Mouse (Mus musculus): ENCODE data around the gene Tmem114. TPM values are rescaled to one million over a fixed set of nuclear protein-coding genes. Genes with fewer than 3 reads are reported as not detected.

Tmem114 gene
- 0.09 TPM in 1 of 2 replicates, not detected in the other for polyA plus RNA-seq (2012; rRNA removed)

GRCm38 (mm10) chr16:8424971-8425330 is at the start of gene Tmem114:
Gene Tmem114 (minus strand): TSS chr16:8425136.
- H3K4me3 ChIP-seq (ENCODE audit: control insufficient read depth, insufficient read depth, low read length) = no peak within 1 kb of the TSS
- no peak for DNase-seq
- H3K27ac ChIP-seq (ENCODE audit: control insufficient read depth, insufficient read depth, low read length) = no peak within 1 kb of the TSS
- H3K27me3 ChIP-seq (ENCODE audit: control insufficient read depth, insufficient read depth, low read length) = peaks cover 2% of the 10 kb centered on the region; the same call in 1 of the 2 replicates
- H3K4me1 ChIP-seq (replicated peaks; ENCODE audit: control insufficient read depth, insufficient read depth, low read length) = no peaks in the 10 kb centered on the region
- TF ChIP-seq POLR2A (IDR thresholded peaks at IDR 0.05; ENCODE audit: control insufficient read depth, extremely low read depth, insufficient read depth, low read length, poor library complexity) (no peak), CTCF (IDR thresholded peaks at IDR 0.05; ENCODE audit: borderline replicate concordance, control insufficient read depth, extremely low read depth, insufficient read depth, low read length, poor library complexity) (no peak)
- H3K36me3 ChIP-seq (ENCODE audit: control insufficient read depth, insufficient read depth, low read length) = no peaks in the 10 kb centered on the region
- WGBS = 6% methylated on average over 16 of the region's 16 CpGs

GRCm38 (mm10) chr16:8470603-8471481 is 45.9 kb upstream of the Tmem114 start, which contains the start of gene Mettl22:
Gene Mettl22 (plus strand): TSS chr16:8470788.
- TF ChIP-seq CTCF (IDR thresholded peaks at IDR 0.05; ENCODE audit: borderline replicate concordance, control insufficient read depth, extremely low read depth, insufficient read depth, low read length, poor library complexity) (0 out of 2 replicates have a peak, but pooled peaks have one; percentile 50), POLR2A (IDR thresholded peaks at IDR 0.05; ENCODE audit: control insufficient read depth, extremely low read depth, insufficient read depth, low read length, poor library complexity) (peak; percentile 67; the same call in 1 of the 2 replicates)
- 1% methylated on average over 48 of the region's 48 CpGs for WGBS
- no peak within 1 kb of the TSS for H3K27ac ChIP-seq (ENCODE audit: control insufficient read depth, insufficient read depth, low read length)

GRCm38 (mm10) chr16:8470132-8470531 is 45.2 kb upstream of the Tmem114 start:
- Histone ChIP-seq H3K4me3 (ENCODE audit: control insufficient read depth, insufficient read depth, low read length) (no peak overlapping the region), H3K4me1 (replicated peaks; ENCODE audit: control insufficient read depth, insufficient read depth, low read length) (peaks cover 10% of the 10 kb centered on the region), H3K36me3 (ENCODE audit: control insufficient read depth, insufficient read depth, low read length) (no peaks in the 10 kb centered on the region), H3K27me3 (ENCODE audit: control insufficient read depth, insufficient read depth, low read length) (no peaks in the 10 kb centered on the region), H3K27ac (ENCODE audit: control insufficient read depth, insufficient read depth, low read length) (no peak overlapping the region)
- no peak for DNase-seq
- TF ChIP-seq CTCF (IDR thresholded peaks at IDR 0.05; ENCODE audit: borderline replicate concordance, control insufficient read depth, extremely low read depth, insufficient read depth, low read length, poor library complexity) (no peak), POLR2A (IDR thresholded peaks at IDR 0.05; ENCODE audit: control insufficient read depth, extremely low read depth, insufficient read depth, low read length, poor library complexity) (no peak)
- WGBS = 90% methylated on average over 2 of the region's 2 CpGs

More at GRCm38 (mm10) chr16:8470603-8471481, 45.9 kb upstream of the Tmem114 start, which contains the start of gene Mettl22:
- Histone ChIP-seq H3K4me3 (ENCODE audit: control insufficient read depth, insufficient read depth, low read length) (peak within 1 kb of the TSS; percentile 81), H3K4me1 (replicated peaks; ENCODE audit: control insufficient read depth, insufficient read depth, low read length) (peaks cover 10% of the 10 kb centered on the region), H3K27me3 (ENCODE audit: control insufficient read depth, insufficient read depth, low read length) (no peaks in the 10 kb centered on the region), H3K36me3 (ENCODE audit: control insufficient read depth, insufficient read depth, low read length) (no peaks in the 10 kb centered on the region)
- peak; percentile 89 for DNase-seq

GRCm38 (mm10) chr16:8459098-8459497 is 34.2 kb upstream of the Tmem114 start:
- H3K4me3 ChIP-seq (ENCODE audit: control insufficient read depth, insufficient read depth, low read length) = no peak overlapping the region
- DNase-seq = peak; percentile 72
- H3K27ac ChIP-seq (ENCODE audit: control insufficient read depth, insufficient read depth, low read length) = no peak overlapping the region
- H3K4me1 ChIP-seq (replicated peaks; ENCODE audit: control insufficient read depth, insufficient read depth, low read length) = peaks cover 6% of the 10 kb centered on the region
- H3K27me3 ChIP-seq (ENCODE audit: control insufficient read depth, insufficient read depth, low read length) = no peaks in the 10 kb centered on the region
- TF ChIP-seq CTCF (IDR thresholded peaks at IDR 0.05; ENCODE audit: borderline replicate concordance, control insufficient read depth, extremely low read depth, insufficient read depth, low read length, poor library complexity) (peak; percentile 35; the same call in 1 of the 2 replicates), POLR2A (IDR thresholded peaks at IDR 0.05; ENCODE audit: control insufficient read depth, extremely low read depth, insufficient read depth, low read length, poor library complexity) (no peak)
- H3K36me3 ChIP-seq (ENCODE audit: control insufficient read depth, insufficient read depth, low read length) = no peaks in the 10 kb centered on the region
- 26% methylated on average over 6 of the region's 6 CpGs for WGBS

GRCm38 (mm10) chr16:8458391-8458790 is 33.5 kb upstream of the Tmem114 start:
- no peaks in the 10 kb centered on the region for H3K27me3 ChIP-seq (ENCODE audit: control insufficient read depth, insufficient read depth, low read length)
- DNase-seq = no peak
- no peak overlapping the region for H3K4me3 ChIP-seq (ENCODE audit: control insufficient read depth, insufficient read depth, low read length)
- TF ChIP-seq CTCF (IDR thresholded peaks at IDR 0.05; ENCODE audit: borderline replicate concordance, control insufficient read depth, extremely low read depth, insufficient read depth, low read length, poor library complexity) = no peak
- no peak for TF ChIP-seq POLR2A (IDR thresholded peaks at IDR 0.05; ENCODE audit: control insufficient read depth, extremely low read depth, insufficient read depth, low read length, poor library complexity)
- H3K27ac ChIP-seq (ENCODE audit: control insufficient read depth, insufficient read depth, low read length) = no peak overlapping the region
- peaks cover 6% of the 10 kb centered on the region for H3K4me1 ChIP-seq (replicated peaks; ENCODE audit: control insufficient read depth, insufficient read depth, low read length)
- 93% methylated on average over 4 of the region's 4 CpGs for WGBS
- no peaks in the 10 kb centered on the region for H3K36me3 ChIP-seq (ENCODE audit: control insufficient read depth, insufficient read depth, low read length)

GRCm38 (mm10) chr16:8455221-8455620 is 30.3 kb upstream of the Tmem114 start:
- TF ChIP-seq POLR2A (IDR thresholded peaks at IDR 0.05; ENCODE audit: control insufficient read depth, extremely low read depth, insufficient read depth, low read length, poor library complexity) = no peak
- no peak overlapping the region for H3K27ac ChIP-seq (ENCODE audit: control insufficient read depth, insufficient read depth, low read length)
- WGBS = 10% methylated on average over 2 of the region's 2 CpGs
- no peaks in the 10 kb centered on the region for H3K27me3 ChIP-seq (ENCODE audit: control insufficient read depth, insufficient read depth, low read length)
- H3K36me3 ChIP-seq (ENCODE audit: control insufficient read depth, insufficient read depth, low read length) = no peaks in the 10 kb centered on the region
- no peak for DNase-seq
- H3K4me3 ChIP-seq (ENCODE audit: control insufficient read depth, insufficient read depth, low read length) = no peak overlapping the region
- peaks cover 6% of the 10 kb centered on the region for H3K4me1 ChIP-seq (replicated peaks; ENCODE audit: control insufficient read depth, insufficient read depth, low read length)

Data from thymus, adult 2 months (tissue).